Mouse (Mus musculus) heart, postnatal 0 days (tissue): Measurements from ENCODE around the gene Gm43518.

ENCODE experiments used
- CTCF ChIP-seq: IDR thresholded peaks from 2 replicates; pipeline ENCODE4 v1.5.1; 2016; ENCODE audit warnings: antibody characterized with exemption, control low read depth, low read depth
- EP300 ChIP-seq: IDR thresholded peaks from 2 replicates; pipeline ENCODE4 v1.6.1; 2016; ENCODE audit warnings: antibody characterized with exemption, low read depth

GRCm38 (mm10) chr5:123974616-123975111 lies 47.4 kb downstream of the Gm43518 start:
- TF ChIP-seq CTCF = no peak
- TF ChIP-seq EP300 = no peak
